Mouse (Mus musculus) heart, adult 2 months (tissue): ENCODE data around the gene Fhl5.
"Not testable (repeated sequence)": the region's sequence is repeated elsewhere in the genome, so short reads cannot be mapped to it uniquely, and the experiment has no call there.

ENCODE experiments used
- CTCF ChIP-seq: fragments of 200-600 bp; IDR thresholded peaks from 2 replicates; pipeline ENCODE4 v1.8.1; 2022; ENCODE audit warnings: antibody characterized with exemption, mild to moderate bottlenecking, moderate library complexity
- EP300 ChIP-seq: fragments of 200-500 bp; IDR thresholded peaks from 2 replicates; pipeline ENCODE4 v1.6.1; 2011; ENCODE audit warnings: low read depth, low read length, control low read depth; ENCODE audit not compliant: insufficient read depth
- POLR2A ChIP-seq: fragments of 200-500 bp; IDR thresholded peaks from 2 replicates; pipeline ENCODE4 v1.6.1; 2011; ENCODE audit warnings: mild to moderate bottlenecking, low read depth, low read length, control low read depth; ENCODE audit not compliant: insufficient read depth

GRCm38 (mm10) chr4:25235663-25236062 is 7.0 kb downstream of the Fhl5 start:
- not testable (repeated sequence) for TF ChIP-seq EP300, CTCF, POLR2A
